Mouse (Mus musculus) testis, adult 2 months (tissue): ENCODE data around the gene Cldn6. TPM values are rescaled to one million over a fixed set of nuclear protein-coding genes. Genes with fewer than 3 reads are reported as not detected.

Experiments used
- H3K27ac ChIP-seq: fragments of 200-500 bp; 2 replicates; pipeline ENCODE4 v1.5.1; 2012; ENCODE audit warnings: low read depth, low read length; ENCODE audit not compliant: control insufficient read depth, insufficient read depth
- H3K27me3 ChIP-seq: fragments of 200-500 bp; 2 replicates; pipeline ENCODE4 v1.6.1; 2012; ENCODE audit warnings: mild to moderate bottlenecking, low read length, moderate library complexity; ENCODE audit not compliant: control insufficient read depth, insufficient read depth
- H3K36me3 ChIP-seq: fragments of 200-500 bp; 2 replicates; pipeline ENCODE4 v1.6.1; 2012; ENCODE audit warnings: mild to moderate bottlenecking, low read length; ENCODE audit not compliant: control insufficient read depth, insufficient read depth
- H3K4me1 ChIP-seq: fragments of 200-500 bp; 2 replicates; pipeline ENCODE4 v1.6.1; 2012; ENCODE audit warnings: low read length; ENCODE audit not compliant: control insufficient read depth, insufficient read depth
- H3K4me3 ChIP-seq: fragments of 200-500 bp; 2 replicates; pipeline ENCODE4 v1.5.1; 2012; ENCODE audit warnings: low read depth, mild to moderate bottlenecking, low read length, moderate library complexity, mixed read lengths; ENCODE audit not compliant: control insufficient read depth
- CTCF ChIP-seq: fragments of 200-500 bp; IDR thresholded peaks from 2 replicates; pipeline ENCODE4 v1.5.1; 2012; ENCODE audit warnings: low read depth, mild to moderate bottlenecking, inconsistent platforms, low read length, moderate library complexity; ENCODE audit not compliant: control insufficient read depth, insufficient read depth, insufficient replicate concordance
- POLR2A ChIP-seq: fragments of 200-500 bp; IDR thresholded peaks from 2 replicates; pipeline ENCODE4 v1.6.1; 2012; ENCODE audit warnings: low read depth, mild to moderate bottlenecking, inconsistent platforms, low read length, moderate library complexity; ENCODE audit not compliant: control insufficient read depth
- polyA plus RNA-seq: library from polyadenylated mRNA; depleted of rRNA; stranded (reverse); fragments of >200 nt; gene quantifications from 2 replicates; pipeline ENCODE4 v1.2.3, GENCODE M21; 2012

Cldn6 gene
- polyA plus RNA-seq, 1 experiment = 0.19 TPM

GRCm38 (mm10) chr17:23665511-23665910, 13.5 kb upstream of the Cldn6 start:
- H3K4me1 ChIP-seq = peaks cover 26% of the 10 kb centered on the region
- no peaks in the 10 kb centered on the region for H3K36me3 ChIP-seq
- H3K27me3 ChIP-seq = no peaks in the 10 kb centered on the region
- no peak overlapping the region for H3K27ac ChIP-seq
- TF ChIP-seq POLR2A = no peak
- no peak overlapping the region for H3K4me3 ChIP-seq

GRCm38 (mm10) chr17:23670516-23671074, 8.5 kb upstream of the Cldn6 start:
- TF ChIP-seq POLR2A = no peak
- no peak for TF ChIP-seq CTCF
- Histone ChIP-seq H3K36me3 (no peaks in the 10 kb centered on the region), H3K27me3 (no peaks in the 10 kb centered on the region), H3K27ac (no peak overlapping the region), H3K4me1 (peaks cover 14% of the 10 kb centered on the region), H3K4me3 (no peak overlapping the region)

GRCm38 (mm10) chr17:23671519-23671918, 7.5 kb upstream of the Cldn6 start:
- no peak for TF ChIP-seq CTCF
- no peak for TF ChIP-seq POLR2A
- H3K27ac ChIP-seq = no peak overlapping the region
- H3K27me3 ChIP-seq = no peaks in the 10 kb centered on the region
- peaks cover 18% of the 10 kb centered on the region for H3K4me1 ChIP-seq
- no peak overlapping the region for H3K4me3 ChIP-seq
- no peaks in the 10 kb centered on the region for H3K36me3 ChIP-seq

GRCm38 (mm10) chr17:23672761-23673160, 6.3 kb upstream of the Cldn6 start:
- no peak overlapping the region for H3K4me3 ChIP-seq
- no peaks in the 10 kb centered on the region for H3K36me3 ChIP-seq
- no peak overlapping the region for H3K27ac ChIP-seq
- TF ChIP-seq POLR2A (no peak), CTCF (no peak)
- peaks cover 28% of the 10 kb centered on the region for H3K4me1 ChIP-seq
- H3K27me3 ChIP-seq = no peaks in the 10 kb centered on the region

GRCm38 (mm10) chr17:23673424-23674073, 5.5 kb upstream of the Cldn6 start, which contains the start of the genes Hcfc1r1 and Thoc6:
Hcfc1r1 (plus strand) TSS chr17:23673596.
Thoc6 (minus strand) TSS chr17:23673882.
- H3K4me3 ChIP-seq = peak within 1 kb of the TSS; percentile 93
- no peaks in the 10 kb centered on the region for H3K27me3 ChIP-seq
- H3K27ac ChIP-seq = peak within 1 kb of the TSS; percentile 80
- H3K36me3 ChIP-seq = no peaks in the 10 kb centered on the region
- TF ChIP-seq CTCF (no peak), POLR2A (peak; percentile 85)
- H3K4me1 ChIP-seq = peaks cover 28% of the 10 kb centered on the region

GRCm38 (mm10) chr17:23674271-23674952, 4.6 kb upstream of the Cldn6 start:
- no peak overlapping the region for H3K27ac ChIP-seq
- no peaks in the 10 kb centered on the region; the same call in 1 of the 2 replicates for H3K27me3 ChIP-seq
- no peak for TF ChIP-seq POLR2A

GRCm38 (mm10) chr17:23675127-23675526, 3.9 kb upstream of the Cldn6 start:
- H3K36me3 ChIP-seq = no peaks in the 10 kb centered on the region
- no peak overlapping the region; the same call in 1 of the 2 replicates for H3K27ac ChIP-seq
- TF ChIP-seq POLR2A (no peak), CTCF (no peak)
- no peak overlapping the region for H3K4me3 ChIP-seq
- H3K4me1 ChIP-seq = peaks cover 33% of the 10 kb centered on the region
- H3K27me3 ChIP-seq = no peaks in the 10 kb centered on the region; the same call in 1 of the 2 replicates

More at GRCm38 (mm10) chr17:23674271-23674952, 4.6 kb upstream of the Cldn6 start:
- peak overlapping the region; percentile 93 for H3K4me3 ChIP-seq
- no peaks in the 10 kb centered on the region for H3K36me3 ChIP-seq
- H3K4me1 ChIP-seq = peaks cover 33% of the 10 kb centered on the region
